Mouse (Mus musculus) T-helper 1 cell (primary cell): ENCODE data around the gene Setx.
"Not testable (repeated sequence)": the region's sequence is repeated elsewhere in the genome, so short reads cannot be mapped to it uniquely, and the experiment has no call there.

Experiments used
- in situ Hi-C: fragments of 300-600 bp; cut with MboI, MseI; formaldehyde crosslinking; loops from one replicate; pipeline ENCODE4 v1.15.1; 2025; ENCODE audit warnings: high pct_unique_total_duplicates

Gene Setx

GRCm38 (mm10) chr2:29123907-29124569 is at the start of gene Setx:
Gene Setx (plus strand): TSS chr2:29124181.
- in situ Hi-C loops = no loop called here

DNA sequence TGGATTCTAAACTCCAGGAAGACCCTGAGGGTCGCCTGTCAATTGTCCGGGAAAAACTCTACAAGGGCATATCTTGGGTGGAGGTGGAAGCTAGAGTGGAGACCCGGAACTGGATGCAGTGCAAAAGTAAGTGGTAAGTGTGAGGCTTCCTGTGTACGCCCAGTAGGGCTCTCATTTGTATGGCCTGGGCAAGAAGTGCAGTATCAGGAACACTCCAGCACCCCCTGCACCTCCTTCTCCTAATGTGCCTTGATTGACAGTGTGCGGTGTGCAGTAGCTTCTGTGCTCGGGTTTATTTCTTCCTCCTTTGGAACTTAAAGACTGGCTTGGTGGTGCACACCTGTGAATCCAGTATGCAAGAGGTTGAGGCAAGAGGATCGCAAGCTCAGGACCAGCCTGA is 49.3 kb upstream of the Setx start:
- in situ Hi-C loops = no loop called here

- in situ Hi-C loops = no loop called here
Observed at GRCm38 (mm10) chr2:29075331-29076070, 48.5 kb upstream of the Setx start.

GRCm38 (mm10) chr2:29076226-29076625 is 47.8 kb upstream of the Setx start:
- in situ Hi-C loops = no loop called here

DNA sequence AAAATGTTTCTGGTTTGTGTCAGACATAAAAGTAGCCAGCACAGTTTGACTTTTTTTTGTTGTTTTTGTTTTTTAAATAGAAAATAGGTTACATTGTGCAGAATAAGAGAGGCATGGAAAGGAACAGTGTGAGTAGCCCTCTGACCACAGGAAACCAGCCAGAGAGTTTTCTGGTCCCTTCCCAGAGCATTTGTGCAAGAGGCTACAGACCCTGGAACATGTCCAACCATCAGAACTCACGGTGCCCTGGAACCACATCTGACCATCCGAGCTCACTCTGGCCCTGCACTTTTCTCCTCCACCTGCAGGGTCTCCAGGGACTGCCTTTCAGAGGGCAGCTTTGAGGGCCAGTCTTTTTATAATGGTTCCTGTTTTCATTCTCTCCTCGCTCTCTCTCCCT is 42.0 kb upstream of the Setx start:
- in situ Hi-C loops = loop anchor here (5.0 kb wide), 1 partner anchor 100 kb away; no protein-coding TSS in a partner anchor

DNA sequence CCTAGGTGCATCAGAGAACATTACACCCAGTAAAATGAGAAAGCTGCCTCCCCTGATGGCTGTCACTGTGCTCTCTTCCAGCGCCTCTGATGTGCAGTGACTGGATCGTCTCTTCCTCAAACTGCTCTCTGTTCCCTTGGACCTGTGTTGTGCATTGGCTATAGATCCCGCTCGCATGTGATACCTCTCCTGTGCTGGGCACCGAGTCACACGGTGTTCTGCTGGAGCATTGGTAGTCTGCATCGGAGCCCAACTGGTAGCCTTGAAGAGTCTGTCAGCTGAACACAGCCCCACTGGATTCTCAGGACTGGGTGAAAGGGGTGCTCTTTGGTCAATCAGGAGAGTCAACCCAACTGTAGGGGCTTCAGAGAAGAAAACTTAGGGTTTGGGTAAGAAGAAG is 38.0 kb upstream of the Setx start:
- in situ Hi-C loops = no loop called here

DNA sequence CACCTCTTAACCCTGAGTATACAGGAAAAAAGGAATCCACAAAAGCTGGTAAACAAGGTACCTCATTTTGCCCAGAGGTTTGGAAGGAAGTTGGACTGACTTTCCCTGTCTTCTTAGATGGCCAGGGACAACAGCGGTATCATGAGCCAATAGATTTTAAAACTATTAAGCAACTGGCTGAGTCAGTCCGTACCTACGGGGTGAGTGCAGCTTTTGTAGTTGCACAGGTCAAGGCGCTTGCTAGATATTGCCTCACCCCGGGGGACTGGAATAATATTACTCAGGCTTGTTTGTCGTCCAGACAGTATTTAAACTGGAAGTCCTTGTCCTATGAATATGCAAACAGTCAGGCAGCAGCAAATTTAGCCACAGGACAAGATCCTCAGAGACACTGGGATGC is 34.7 kb upstream of the Setx start:
- in situ Hi-C loops = not testable (repeated sequence)

DNA sequence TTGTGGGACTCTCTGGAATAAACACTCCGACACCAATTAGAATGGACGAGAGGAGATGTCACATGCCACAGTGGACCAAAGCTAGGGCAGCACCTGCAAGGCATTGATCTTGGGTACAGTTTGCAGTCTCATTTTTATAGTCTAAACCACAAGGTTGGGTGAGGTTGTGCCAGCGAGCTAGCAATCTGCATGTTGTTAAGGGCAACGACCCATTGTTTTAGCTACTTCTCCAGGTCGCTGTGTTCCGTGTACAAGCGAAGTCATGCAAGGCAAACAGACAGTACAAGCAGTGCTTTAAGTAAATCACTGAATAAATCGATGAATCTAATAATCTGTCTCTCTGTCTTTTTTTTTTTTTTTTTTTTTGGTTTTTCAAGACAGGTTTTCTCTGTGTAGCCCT is 28.3 kb upstream of the Setx start:
- in situ Hi-C loops = no loop called here

- in situ Hi-C loops = no loop called here
Observed at GRCm38 (mm10) chr2:29096751-29097150, 27.2 kb upstream of the Setx start.

GRCm38 (mm10) chr2:29097465-29097864 is 26.5 kb upstream of the Setx start:
- in situ Hi-C loops = no loop called here

DNA sequence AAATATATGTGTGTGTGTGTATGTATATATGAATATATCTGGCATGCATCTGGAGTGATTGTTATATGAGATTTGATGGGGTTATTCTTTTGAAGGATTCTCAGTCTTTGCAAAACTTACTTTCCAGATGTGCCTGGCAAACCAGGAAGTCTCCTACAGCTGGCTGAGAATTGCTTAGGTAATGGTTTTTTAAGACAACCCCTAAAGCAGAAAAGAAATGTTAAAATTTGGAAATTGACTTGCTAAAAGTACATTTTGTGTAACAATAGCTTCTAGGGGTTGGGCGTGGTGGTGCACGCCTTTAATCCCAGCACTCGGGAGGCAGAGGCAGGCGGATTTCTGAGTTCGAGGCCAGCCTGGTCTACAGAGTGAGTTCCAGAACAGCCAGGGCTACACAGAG is 26.0 kb upstream of the Setx start:
- in situ Hi-C loops = not testable (repeated sequence)

- in situ Hi-C loops = no loop called here
Observed at GRCm38 (mm10) chr2:29098786-29099185, 25.2 kb upstream of the Setx start.

GRCm38 (mm10) chr2:29099646-29100045 is 24.3 kb upstream of the Setx start:
- in situ Hi-C loops = no loop called here

- in situ Hi-C loops = no loop called here
Observed at GRCm38 (mm10) chr2:29100822-29101534, 23.0 kb upstream of the Setx start.

GRCm38 (mm10) chr2:29102416-29103377 is 21.3 kb upstream of the Setx start:
- in situ Hi-C loops = not testable (repeated sequence)

DNA sequence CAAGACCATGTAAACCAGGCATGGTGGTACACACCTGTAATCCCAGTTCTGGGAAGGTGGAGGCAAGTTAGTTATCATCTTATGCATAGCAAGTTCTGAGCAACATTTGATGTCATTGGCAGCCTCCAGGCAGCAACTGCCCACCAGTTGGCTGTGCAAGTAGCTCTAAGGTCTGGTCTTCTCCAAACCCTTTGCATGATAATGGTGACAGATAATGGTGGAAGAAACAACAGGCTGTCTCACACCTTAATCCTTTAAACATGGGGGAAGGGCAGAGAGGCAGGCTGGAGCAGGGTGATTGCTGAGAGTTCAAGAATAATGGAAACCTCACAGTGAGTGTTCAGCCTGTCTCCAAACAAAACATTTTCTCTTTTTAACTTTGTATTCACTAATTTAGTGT is 3.0 kb upstream of the Setx start:
- in situ Hi-C loops = no loop called here

GRCm38 (mm10) chr2:29122446-29122845 is 1.5 kb upstream of the Setx start:
- in situ Hi-C loops = no loop called here

DNA sequence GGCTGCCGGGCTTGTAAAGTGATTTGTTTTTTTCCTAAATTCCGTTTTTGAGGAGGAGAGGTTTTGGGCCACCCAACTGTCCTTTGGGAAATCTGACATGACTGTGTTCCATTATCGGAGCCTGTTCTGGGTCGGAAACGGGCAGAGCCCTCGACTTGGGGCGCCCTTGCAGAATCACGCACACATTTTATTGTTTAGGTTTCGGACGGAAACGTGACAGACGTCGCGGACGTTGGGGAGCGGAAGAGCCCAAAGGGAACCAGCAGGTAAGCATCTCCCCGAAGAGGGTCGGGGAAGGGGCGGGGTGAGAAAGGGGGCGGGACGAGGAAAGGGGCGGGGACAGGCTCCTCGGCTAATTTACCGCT is 572 bp downstream of the Setx start:
- in situ Hi-C loops = no loop called here

GRCm38 (mm10) chr2:29124936-29125701 is 1.1 kb downstream of the Setx start:
- in situ Hi-C loops = loop anchor here (5.0 kb wide), 1 partner anchor 68 kb away; the partner anchor contains the start of gene Cfap77

DNA sequence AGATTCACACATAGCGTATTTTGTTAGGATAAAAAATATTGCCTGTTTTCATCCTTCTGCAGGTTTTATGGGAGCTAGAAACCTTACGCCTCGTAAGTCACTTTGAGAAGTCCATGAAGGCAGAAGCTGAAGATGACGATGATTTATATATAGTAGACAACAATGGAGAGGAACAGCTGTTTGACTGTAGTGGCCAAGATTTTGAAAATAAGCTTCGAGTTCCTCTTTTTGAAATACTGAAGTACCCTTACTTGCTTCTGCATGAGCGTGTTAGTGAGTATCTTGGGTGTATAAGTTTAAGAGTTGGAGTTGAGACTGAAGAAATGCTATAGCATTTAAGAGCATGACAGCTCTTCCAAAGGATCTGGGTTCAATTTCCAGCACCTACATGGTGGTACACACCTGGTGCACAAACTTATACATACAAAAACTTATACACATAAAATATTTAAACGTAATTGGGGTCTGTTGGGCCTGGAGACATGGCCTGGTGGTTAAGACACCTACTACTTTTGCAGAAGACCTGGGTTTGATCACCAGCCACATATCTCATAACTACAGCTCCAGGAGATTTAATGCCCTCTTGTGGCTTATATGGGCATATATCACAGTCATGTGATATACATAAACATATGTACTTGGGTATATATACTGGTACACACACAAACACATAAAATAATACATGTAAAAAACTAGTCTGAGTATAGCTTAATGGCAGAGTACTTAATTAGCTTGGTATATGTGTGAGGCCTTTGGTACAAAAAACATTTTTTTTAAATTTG is 6.3 kb downstream of the Setx start:
- in situ Hi-C loops = no loop called here
